Comparison of ENCODE assay signal across 29 mouse cellular contexts in genomic region chr2:141211346-141211745, GRCm38 (mm10).
"Had no signal": no experiment of that assay in that cellular context is flagged by ENCODE, and none has a peak within 500 bp of the region (broad histone marks: within the 10 kb centered on the region; RNA-seq: fewer than 3 reads in every experiment).

No protein-coding gene starts in this region.

- H3K27me3 ChIP-seq: embryonic facial prominence, embryonic 12.5 days; embryonic facial prominence, embryonic 13.5 days; embryonic facial prominence, embryonic 15.5 days; forebrain, embryonic 12.5 days; forebrain, embryonic 13.5 days had no signal

- DNase-seq: cerebellum, adult 2 months; cerebellum, adult 8-10 months; cerebellum, adult 9-10 months; cerebellum, adult 9-11 months; cerebellum, postnatal 10 days; cerebellum, postnatal 14 days; cerebellum, postnatal 25 days; cerebellum, postnatal 36 days; embryo, embryonic 11 days; forebrain, postnatal 0 days; gastrocnemius, adult 2 months; gastrocnemius, postnatal 10 days; gastrocnemius, postnatal 14 days; gastrocnemius, postnatal 25 days; gastrocnemius, postnatal 36 days; heart, adult 11 months; heart, adult 18-20 months; heart, adult 2 months had no signal

- ATAC-seq: forebrain, embryonic 13.5 days; forebrain, embryonic 14.5 days; forebrain, embryonic 16.5 days; forebrain, postnatal 0 days had no signal

- H3K4me3 ChIP-seq: embryonic facial prominence, embryonic 10.5 days; embryonic facial prominence, embryonic 12.5 days; embryonic facial prominence, embryonic 13.5 days; embryonic facial prominence, embryonic 15.5 days; erythroblast, embryonic 14.5 days; forebrain, embryonic 10.5 days; forebrain, embryonic 12.5 days; forebrain, embryonic 13.5 days; gastrocnemius, adult 2 months; heart, adult 2 months; heart, embryonic 10.5 days had no signal

- H3K36me3 ChIP-seq: embryonic facial prominence, embryonic 10.5 days; embryonic facial prominence, embryonic 12.5 days; embryonic facial prominence, embryonic 13.5 days; embryonic facial prominence, embryonic 15.5 days; forebrain, embryonic 10.5 days; forebrain, embryonic 12.5 days; heart, embryonic 10.5 days had no signal

- H3K9me3 ChIP-seq: embryonic facial prominence, embryonic 10.5 days; embryonic facial prominence, embryonic 12.5 days; embryonic facial prominence, embryonic 13.5 days; embryonic facial prominence, embryonic 15.5 days; forebrain, embryonic 10.5 days; forebrain, embryonic 12.5 days; forebrain, embryonic 13.5 days; heart, embryonic 10.5 days had no signal

- H3K9ac ChIP-seq: embryonic facial prominence, embryonic 12.5 days; embryonic facial prominence, embryonic 13.5 days; embryonic facial prominence, embryonic 15.5 days; forebrain, embryonic 12.5 days; forebrain, embryonic 13.5 days; forebrain, postnatal 0 days had no signal

- H3K4me2 ChIP-seq: embryonic facial prominence, embryonic 12.5 days; embryonic facial prominence, embryonic 13.5 days; embryonic facial prominence, embryonic 15.5 days; forebrain, embryonic 12.5 days; forebrain, embryonic 13.5 days had no signal

- H3K27ac ChIP-seq: embryonic facial prominence, embryonic 10.5 days; embryonic facial prominence, embryonic 12.5 days; embryonic facial prominence, embryonic 13.5 days; embryonic facial prominence, embryonic 15.5 days; forebrain, embryonic 10.5 days; forebrain, embryonic 12.5 days; forebrain, embryonic 13.5 days; gastrocnemius, adult 2 months; heart, adult 2 months; heart, embryonic 10.5 days had no signal

- H3K4me1 ChIP-seq: embryonic facial prominence, embryonic 10.5 days; embryonic facial prominence, embryonic 12.5 days; embryonic facial prominence, embryonic 13.5 days; embryonic facial prominence, embryonic 15.5 days; forebrain, embryonic 10.5 days; forebrain, embryonic 12.5 days; forebrain, embryonic 13.5 days; heart, embryonic 10.5 days had no signal
